Mouse (Mus musculus): ENCODE results near the gene Hsd17b13. TPM values are rescaled to one million over a fixed set of nuclear protein-coding genes. Genes with fewer than 3 reads are reported as not detected.
A peak's percentile ranks its signal among the peaks of the same experiment; 100 is the strongest.
"Not testable (repeated sequence)": the region's sequence is repeated elsewhere in the genome, so short reads cannot be mapped to it uniquely, and the experiment has no call there.

The Hsd17b13 gene
- polyA plus RNA-seq, 1 experiment, result 5.7 TPM

DNA sequence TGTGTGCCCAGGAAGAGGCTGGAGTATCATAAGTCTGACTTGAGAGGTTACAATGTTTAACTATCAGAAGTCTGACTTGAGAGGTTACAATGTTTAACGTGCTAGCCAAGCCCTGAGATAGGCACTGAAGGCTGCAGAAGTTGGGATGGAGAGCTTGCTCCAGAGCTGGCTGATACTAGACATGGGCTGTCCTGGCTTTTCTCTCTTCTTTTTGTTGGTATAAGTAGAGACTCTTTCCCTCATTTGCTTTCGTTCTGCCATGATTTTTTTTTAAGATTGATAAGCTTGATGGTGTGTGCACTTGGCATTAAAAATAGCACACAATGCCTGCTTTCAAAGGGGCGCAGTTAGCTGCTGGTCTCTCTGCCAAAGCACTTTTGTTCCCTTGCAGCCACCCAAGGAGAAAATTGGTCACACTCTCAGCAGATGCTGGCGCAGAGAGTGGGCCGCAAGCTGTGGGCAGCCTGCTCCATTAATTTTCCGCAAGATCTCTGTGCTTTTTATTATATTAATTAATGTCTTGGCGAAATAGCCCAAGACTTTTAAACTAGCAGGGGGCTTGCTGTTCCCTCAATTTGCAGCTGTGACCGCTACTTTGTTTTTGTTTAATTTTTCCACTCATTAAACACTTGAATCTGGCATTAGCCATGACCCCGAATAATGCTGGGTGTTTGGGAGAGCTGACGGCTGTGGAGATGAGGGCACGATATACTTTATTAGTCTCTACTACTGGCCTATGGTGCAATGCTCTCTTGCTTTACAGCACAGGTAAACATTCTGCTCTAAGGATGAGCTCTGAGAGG, 38.5 kb downstream of the Hsd17b13 start:
- no peak overlapping the region for H3K27ac ChIP-seq (ENCODE audit: insufficient read depth, low read depth, low read length)
- no peak overlapping the region for H3K4me3 ChIP-seq (ENCODE audit: low read depth, low read length)
- TF ChIP-seq POLR2A (IDR thresholded peaks at IDR 0.05; ENCODE audit: low read depth, low read length), result no peak
- no peak for TF ChIP-seq CTCF (IDR thresholded peaks at IDR 0.05; ENCODE audit: extremely low read depth, insufficient read length, insufficient replicate concordance, low read depth, low read length)
- 63% methylated on average over 11 of the region's 11 CpGs for WGBS
- peaks cover 13% of the 10 kb centered on the region for H3K27me3 ChIP-seq (ENCODE audit: control insufficient read depth, insufficient read depth, low read length)
- H3K36me3 ChIP-seq (ENCODE audit: control insufficient read depth, insufficient read depth, low read length), result no peaks in the 10 kb centered on the region
- no peaks in the 10 kb centered on the region; the same call in 1 of the 2 replicates for H3K4me1 ChIP-seq (ENCODE audit: control insufficient read depth, insufficient read depth, insufficient read length, low read length)

DNA sequence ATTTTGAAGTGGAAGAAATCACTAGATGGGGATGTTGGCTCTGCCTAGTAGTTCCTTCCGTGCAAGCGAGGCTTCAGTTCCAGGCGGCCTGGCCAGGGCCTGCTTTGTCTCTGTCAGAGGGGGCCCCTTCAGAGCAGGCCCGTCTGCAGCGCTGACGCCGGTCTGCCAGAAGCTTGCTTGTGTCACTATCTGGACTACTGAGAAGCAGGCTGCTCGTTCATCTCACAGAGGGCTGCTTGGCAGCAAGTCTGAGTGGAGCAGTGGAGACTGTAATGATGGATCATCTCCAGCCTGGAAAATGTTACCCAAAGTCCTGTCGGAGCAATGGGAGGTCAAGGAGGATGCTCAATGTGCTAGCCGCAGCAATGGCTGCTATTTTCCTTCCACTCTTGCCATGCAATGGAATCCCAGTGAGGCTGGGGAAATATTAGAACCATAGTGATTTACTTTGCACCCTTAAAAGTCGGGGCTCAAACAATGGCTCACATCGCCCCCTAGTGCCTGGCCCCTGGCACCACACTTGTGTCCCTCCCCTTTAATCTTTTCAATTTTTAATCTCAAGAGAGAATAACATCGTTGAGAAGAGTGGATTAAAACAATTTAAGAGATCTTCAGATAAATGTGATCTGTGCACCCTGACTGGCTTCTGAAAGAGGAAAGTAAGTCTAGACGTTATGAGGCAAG, 40.2 kb downstream of the Hsd17b13 start:
- H3K27ac ChIP-seq (ENCODE audit: insufficient read depth, low read depth, low read length), result no peak overlapping the region
- 58% methylated on average over 14 of the region's 14 CpGs for WGBS
- no peak overlapping the region for H3K4me3 ChIP-seq (ENCODE audit: low read depth, low read length)

DNA sequence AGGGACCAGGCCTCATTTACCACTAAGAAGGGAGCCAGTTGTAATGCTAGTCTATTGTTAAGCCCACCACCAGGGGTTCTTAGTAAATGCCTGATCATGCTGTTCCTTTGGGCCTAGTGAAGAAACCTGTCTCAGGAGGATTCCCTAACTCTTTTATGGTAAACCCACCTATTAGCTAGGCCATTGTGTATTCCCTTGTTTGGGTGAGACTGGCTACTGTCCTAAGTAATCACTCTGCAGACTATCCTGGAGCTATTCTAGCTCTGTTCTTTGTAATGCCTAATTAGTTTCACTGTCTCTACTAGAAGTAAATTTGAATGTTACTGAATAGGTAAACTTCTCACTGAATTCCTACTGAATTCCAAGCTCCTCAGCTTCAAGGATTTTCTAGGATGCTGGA, 45.3 kb downstream of the Hsd17b13 start:
- H3K27me3 ChIP-seq (ENCODE audit: control insufficient read depth, insufficient read depth, low read length); H3K36me3 ChIP-seq (ENCODE audit: control insufficient read depth, insufficient read depth, low read length): not testable (repeated sequence)

More for the DNA sequence above, 40.2 kb downstream of the Hsd17b13 start:
- Histone ChIP-seq H3K27me3 (ENCODE audit: control insufficient read depth, insufficient read depth, low read length) (peaks cover 13% of the 10 kb centered on the region), H3K36me3 (ENCODE audit: control insufficient read depth, insufficient read depth, low read length) (no peaks in the 10 kb centered on the region), H3K4me1 (ENCODE audit: control insufficient read depth, insufficient read depth, insufficient read length, low read length) (no peaks in the 10 kb centered on the region; the same call in 1 of the 2 replicates)
- TF ChIP-seq CTCF (IDR thresholded peaks at IDR 0.05; ENCODE audit: extremely low read depth, insufficient read length, insufficient replicate concordance, low read depth, low read length), result peak; percentile 82; the same call in 1 of the 2 replicates
- no peak for TF ChIP-seq POLR2A (IDR thresholded peaks at IDR 0.05; ENCODE audit: low read depth, low read length)

DNA sequence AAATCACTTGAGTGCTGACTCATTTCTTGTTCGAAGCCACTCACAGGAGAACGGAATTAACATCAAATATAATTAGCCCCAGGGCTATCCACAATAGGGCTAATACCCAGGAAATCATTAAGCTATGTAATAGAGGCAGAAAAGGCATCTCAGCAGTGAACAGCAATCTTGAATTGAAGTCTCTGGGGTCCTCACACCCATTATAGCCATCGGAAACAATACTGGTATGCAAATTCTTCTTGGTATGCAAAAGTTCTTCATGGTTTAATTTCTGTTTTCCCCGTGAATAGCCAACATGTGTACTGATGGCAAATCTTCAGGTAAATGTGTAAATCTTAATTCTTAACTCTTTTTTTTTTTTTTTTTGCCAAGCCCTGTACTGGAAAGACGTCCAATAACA, 46.7 kb downstream of the Hsd17b13 start:
- Histone ChIP-seq H3K4me1 (ENCODE audit: control insufficient read depth, insufficient read depth, insufficient read length, low read length) (no peaks in the 10 kb centered on the region), H3K27me3 (ENCODE audit: control insufficient read depth, insufficient read depth, low read length) (no peaks in the 10 kb centered on the region), H3K27ac (ENCODE audit: insufficient read depth, low read depth, low read length) (no peak overlapping the region), H3K36me3 (ENCODE audit: control insufficient read depth, insufficient read depth, low read length) (no peaks in the 10 kb centered on the region), H3K4me3 (ENCODE audit: low read depth, low read length) (no peak overlapping the region)
- 83% methylated on average over 5 of the region's 5 CpGs for WGBS
- no peak for TF ChIP-seq POLR2A (IDR thresholded peaks at IDR 0.05; ENCODE audit: low read depth, low read length)
- TF ChIP-seq CTCF (IDR thresholded peaks at IDR 0.05; ENCODE audit: extremely low read depth, insufficient read length, insufficient replicate concordance, low read depth, low read length), result no peak

More for the DNA sequence above, 45.3 kb downstream of the Hsd17b13 start:
- H3K4me1 ChIP-seq (ENCODE audit: control insufficient read depth, insufficient read depth, insufficient read length, low read length); H3K4me3 ChIP-seq (ENCODE audit: low read depth, low read length); H3K27ac ChIP-seq (ENCODE audit: insufficient read depth, low read depth, low read length): not testable (repeated sequence)

DNA sequence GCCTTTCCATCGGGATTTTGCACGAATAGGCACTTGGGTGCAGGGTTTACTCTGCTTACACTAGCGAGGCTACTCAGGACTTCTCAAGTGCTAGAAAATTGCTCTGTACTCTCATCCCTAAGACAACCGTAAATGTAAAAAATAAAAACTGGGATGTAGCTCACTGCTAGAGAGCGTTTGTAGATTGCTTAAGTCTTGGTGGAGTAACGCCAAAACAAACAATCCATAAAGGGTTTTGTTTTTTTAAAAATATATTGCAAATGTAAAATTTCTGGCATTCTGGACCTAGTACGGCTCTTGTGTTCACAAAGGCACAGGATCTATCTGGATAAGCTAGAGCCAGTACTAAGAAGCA, 49.0 kb downstream of the Hsd17b13 start:
- Histone ChIP-seq H3K36me3 (ENCODE audit: control insufficient read depth, insufficient read depth, low read length) (no peaks in the 10 kb centered on the region), H3K4me3 (ENCODE audit: low read depth, low read length) (peak overlapping the region; percentile 4; the same call in 1 of the 2 replicates), H3K27ac (ENCODE audit: insufficient read depth, low read depth, low read length) (no peak overlapping the region), H3K4me1 (ENCODE audit: control insufficient read depth, insufficient read depth, insufficient read length, low read length) (no peaks in the 10 kb centered on the region), H3K27me3 (ENCODE audit: control insufficient read depth, insufficient read depth, low read length) (no peaks in the 10 kb centered on the region)
- TF ChIP-seq POLR2A (IDR thresholded peaks at IDR 0.05; ENCODE audit: low read depth, low read length) (no peak), CTCF (IDR thresholded peaks at IDR 0.05; ENCODE audit: extremely low read depth, insufficient read length, insufficient replicate concordance, low read depth, low read length) (no peak)
- WGBS, result 17% methylated on average over 7 of the region's 7 CpGs

DNA sequence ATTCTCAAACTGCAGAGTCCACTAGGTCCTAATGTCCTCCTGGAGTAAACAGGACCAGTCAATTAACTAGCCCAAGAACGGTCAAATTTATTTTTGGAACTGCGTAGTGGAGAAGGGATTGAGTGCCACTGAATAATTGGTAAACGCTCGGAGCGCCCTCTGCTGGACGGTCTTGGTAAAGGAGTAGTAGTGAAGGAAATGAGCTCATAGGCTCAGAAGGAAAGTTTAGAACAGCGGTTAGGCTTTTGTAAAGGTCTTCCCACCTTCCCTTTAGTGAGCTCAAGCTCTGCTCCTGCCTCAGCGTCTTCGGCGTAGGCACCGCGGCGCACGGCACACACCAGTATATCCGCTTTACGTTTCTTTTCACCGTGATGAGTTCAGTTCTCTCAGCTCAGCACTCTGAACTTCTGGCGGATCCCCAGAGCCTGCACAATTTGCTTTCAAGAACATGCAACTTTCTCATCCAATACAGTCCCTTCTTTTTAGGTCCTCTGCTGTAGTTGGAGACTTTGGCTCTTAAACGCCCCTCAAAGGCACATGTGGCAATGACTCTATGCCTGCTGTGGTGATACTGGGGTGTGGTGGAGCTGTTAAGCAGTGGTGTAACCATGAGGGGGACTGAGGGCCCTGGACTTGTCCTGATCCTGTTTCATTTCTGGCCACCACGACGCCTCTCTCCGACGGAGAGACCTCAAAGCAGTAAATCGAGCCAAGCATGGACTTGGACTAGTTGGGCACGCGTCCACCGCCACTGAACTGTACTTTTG, 49.6 kb downstream of the Hsd17b13 start:
- Histone ChIP-seq H3K27ac (ENCODE audit: insufficient read depth, low read depth, low read length) (no peak overlapping the region), H3K27me3 (ENCODE audit: control insufficient read depth, insufficient read depth, low read length) (no peaks in the 10 kb centered on the region), H3K4me3 (ENCODE audit: low read depth, low read length) (peak overlapping the region; percentile 46), H3K36me3 (ENCODE audit: control insufficient read depth, insufficient read depth, low read length) (no peaks in the 10 kb centered on the region), H3K4me1 (ENCODE audit: control insufficient read depth, insufficient read depth, insufficient read length, low read length) (no peaks in the 10 kb centered on the region)
- TF ChIP-seq CTCF (IDR thresholded peaks at IDR 0.05; ENCODE audit: extremely low read depth, insufficient read length, insufficient replicate concordance, low read depth, low read length) (peak; percentile 45; the same call in 1 of the 2 replicates), POLR2A (IDR thresholded peaks at IDR 0.05; ENCODE audit: low read depth, low read length) (no peak)
- 7% methylated on average over 27 of the region's 27 CpGs for WGBS

DNA sequence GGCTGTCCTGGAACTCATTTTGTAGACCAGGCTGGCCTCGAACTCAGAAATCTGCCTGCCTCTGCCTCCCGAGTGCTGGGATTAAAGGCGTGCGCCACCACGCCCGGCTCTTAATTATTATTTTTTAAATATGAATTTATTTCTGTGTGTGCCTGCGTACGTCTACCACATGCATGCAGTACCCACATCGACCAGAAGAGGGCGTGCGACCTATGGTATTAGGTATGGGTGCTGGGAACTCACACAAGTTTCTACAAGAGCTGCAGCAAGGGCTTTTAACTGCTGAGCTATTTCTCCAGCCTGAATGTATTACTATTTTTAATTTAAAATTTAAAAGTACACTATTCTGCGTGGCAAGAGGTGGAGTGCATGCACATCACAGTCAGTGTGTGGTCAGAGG, 50.8 kb downstream of the Hsd17b13 start:
- H3K4me1 ChIP-seq (ENCODE audit: control insufficient read depth, insufficient read depth, insufficient read length, low read length), result no peaks in the 10 kb centered on the region
- 73% methylated on average over 12 of the region's 12 CpGs for WGBS
- no peak overlapping the region for H3K4me3 ChIP-seq (ENCODE audit: low read depth, low read length)
- H3K27me3 ChIP-seq (ENCODE audit: control insufficient read depth, insufficient read depth, low read length), result no peaks in the 10 kb centered on the region
- H3K27ac ChIP-seq (ENCODE audit: insufficient read depth, low read depth, low read length), result no peak overlapping the region
- peak; percentile 55; the same call in 1 of the 2 replicates for TF ChIP-seq CTCF (IDR thresholded peaks at IDR 0.05; ENCODE audit: extremely low read depth, insufficient read length, insufficient replicate concordance, low read depth, low read length)
- TF ChIP-seq POLR2A (IDR thresholded peaks at IDR 0.05; ENCODE audit: low read depth, low read length), result no peak
- no peaks in the 10 kb centered on the region for H3K36me3 ChIP-seq (ENCODE audit: control insufficient read depth, insufficient read depth, low read length)

Measured in small intestine, adult 2 months (tissue).